Mouse (Mus musculus): ENCODE results near the gene Ppara. TPM values are rescaled to one million over a fixed set of nuclear protein-coding genes. Genes with fewer than 3 reads are reported as not detected.
A peak's percentile ranks its signal among the peaks of the same experiment; 100 is the strongest.

The Ppara gene
- polyA plus RNA-seq, 1 experiment from 2014 or later = 1.5 TPM

- Histone ChIP-seq H3K4me2 (peak overlapping the region; percentile 86), H3K27me3 (replicated peaks) (no peaks in the 10 kb centered on the region), H3K4me1 (peaks cover 17% of the 10 kb centered on the region), H3K9me3 (replicated peaks) (no peaks in the 10 kb centered on the region), H3K9ac (replicated peaks) (peak overlapping the region; percentile 84; the same call in 1 of the 2 replicates), H3K36me3 (no peaks in the 10 kb centered on the region), H3K4me3 (replicated peaks) (peak overlapping the region; percentile 81), H3K27ac (replicated peaks) (peak overlapping the region; percentile 94)
- WGBS = 84% methylated on average over 5 of the region's 5 CpGs
- ATAC-seq (ENCODE audit: low FRiP score) = no peak
Observed at GRCm38 (mm10) chr15:85810462-85810805, 75.7 kb downstream of the Ppara start.

GRCm38 (mm10) chr15:85810806-85811521 lies 76.2 kb downstream of the Ppara start:
- Histone ChIP-seq H3K27me3 (replicated peaks) (no peaks in the 10 kb centered on the region), H3K9ac (replicated peaks) (peak overlapping the region; percentile 84), H3K36me3 (no peaks in the 10 kb centered on the region), H3K27ac (replicated peaks) (peak overlapping the region; percentile 94), H3K4me2 (peak overlapping the region; percentile 86), H3K4me3 (replicated peaks) (peak overlapping the region; percentile 81), H3K9me3 (replicated peaks) (0 out of 2 replicates have a peak, but pooled peaks cover 3% of the 10 kb centered on the region), H3K4me1 (peaks cover 17% of the 10 kb centered on the region)
- ATAC-seq (ENCODE audit: low FRiP score) = peak; percentile 78; the same call in 1 of the 2 replicates
- 3% methylated on average over 36 of the region's 36 CpGs for WGBS

- Histone ChIP-seq H3K9me3 (replicated peaks) (0 out of 2 replicates have a peak, but pooled peaks cover 4% of the 10 kb centered on the region), H3K4me2 (peak within 1 kb of the TSS; percentile 86), H3K27me3 (replicated peaks) (no peaks in the 10 kb centered on the region), H3K27ac (replicated peaks) (peak within 1 kb of the TSS; percentile 94), H3K4me3 (replicated peaks) (peak within 1 kb of the TSS; percentile 81), H3K9ac (replicated peaks) (peak within 1 kb of the TSS; percentile 84), H3K4me1 (peaks cover 17% of the 10 kb centered on the region), H3K36me3 (no peaks in the 10 kb centered on the region)
- 3% methylated on average over 34 of the region's 36 CpGs for WGBS
- ATAC-seq (ENCODE audit: low FRiP score) = peak; percentile 98
Observed at GRCm38 (mm10) chr15:85811535-85812277, 76.9 kb downstream of the Ppara start, which contains the start of gene Cdpf1. Gene Cdpf1 (minus strand): TSS chr15:85811697.

DNA sequence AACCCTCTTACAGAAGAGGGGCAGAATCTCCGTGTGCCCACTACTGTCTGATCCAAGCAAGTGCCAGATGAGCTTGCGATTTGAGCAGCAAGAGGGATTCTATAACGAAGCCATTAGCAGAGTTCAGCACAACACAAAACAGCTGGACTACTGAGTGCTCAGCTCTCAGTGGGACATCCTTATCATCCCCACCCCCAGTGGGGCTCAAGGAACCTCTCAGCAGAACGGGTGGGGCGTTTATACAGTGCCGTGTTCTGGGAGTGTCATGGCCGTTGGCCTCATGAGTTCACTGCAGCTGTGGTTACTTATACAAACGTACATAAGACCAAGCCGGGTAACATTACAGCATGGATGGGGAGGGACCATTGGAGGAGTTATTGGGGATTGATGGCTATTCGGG lies 78.6 kb downstream of the Ppara start:
- Histone ChIP-seq H3K27ac (replicated peaks) (no peak overlapping the region), H3K27me3 (replicated peaks) (no peaks in the 10 kb centered on the region), H3K4me1 (peaks cover 17% of the 10 kb centered on the region), H3K9ac (replicated peaks) (no peak overlapping the region), H3K9me3 (replicated peaks) (0 out of 2 replicates have a peak, but pooled peaks cover 9% of the 10 kb centered on the region), H3K36me3 (no peaks in the 10 kb centered on the region), H3K4me2 (no peak overlapping the region), H3K4me3 (replicated peaks) (no peak overlapping the region)
- ATAC-seq (ENCODE audit: low FRiP score) = no peak
- 76% methylated on average over 10 of the region's 10 CpGs for WGBS

DNA sequence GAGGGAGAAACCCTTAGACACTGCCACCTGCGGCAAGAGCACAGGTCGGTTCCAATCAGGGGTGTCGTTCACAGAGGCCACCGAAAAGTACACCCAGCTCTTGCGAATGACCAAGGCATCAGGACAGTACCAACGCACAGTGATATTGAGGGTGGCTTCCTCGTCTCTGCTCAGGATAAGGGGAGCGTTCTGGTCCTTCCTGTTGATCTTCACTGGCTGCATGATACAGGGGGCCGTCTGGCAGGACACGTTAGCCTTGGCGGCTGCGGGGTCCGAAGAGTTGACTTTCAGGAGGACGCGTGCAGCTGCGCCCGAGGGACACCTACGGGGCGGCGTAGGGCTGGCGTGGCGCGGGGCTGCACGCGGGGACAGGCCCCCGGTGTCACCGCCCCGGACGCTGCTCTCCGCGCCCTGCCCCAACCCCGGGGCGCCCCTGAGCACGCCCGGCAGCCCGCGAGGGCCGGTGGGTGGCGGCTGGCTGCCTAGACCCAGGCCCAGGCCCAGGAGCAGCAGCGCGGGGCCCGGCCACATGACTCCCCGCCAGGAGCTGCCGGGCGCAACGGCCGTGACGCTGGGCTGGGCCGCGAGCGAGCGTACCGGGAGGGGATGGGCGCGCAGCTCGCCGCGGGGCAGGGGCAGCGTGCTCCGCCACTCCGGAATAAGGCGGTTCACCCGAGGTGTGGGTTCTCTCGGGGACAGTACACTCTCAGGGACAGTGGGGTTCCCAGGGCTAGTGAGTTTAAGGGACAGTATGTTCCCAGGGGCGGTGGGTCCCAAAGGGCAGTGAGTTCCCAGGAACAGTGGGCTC lies 86.6 kb downstream of the Ppara start, which contains the start of gene Pkdrej:
Pkdrej (minus strand) TSS at position 532 of the 808 bp plus-strand sequence.
- Histone ChIP-seq H3K4me3 (replicated peaks) (peak within 1 kb of the TSS; percentile 50), H3K27ac (replicated peaks) (no peak within 1 kb of the TSS), H3K4me1 (peaks cover 14% of the 10 kb centered on the region), H3K27me3 (replicated peaks) (peaks cover 11% of the 10 kb centered on the region), H3K4me2 (peak within 1 kb of the TSS; percentile 96), H3K9me3 (replicated peaks) (0 out of 2 replicates have a peak, but pooled peaks cover 5% of the 10 kb centered on the region), H3K36me3 (no peaks in the 10 kb centered on the region), H3K9ac (replicated peaks) (peak within 1 kb of the TSS; percentile 67)
- peak; percentile 83 for ATAC-seq (ENCODE audit: low FRiP score)
- WGBS = 1% methylated on average over 62 of the region's 65 CpGs

DNA sequence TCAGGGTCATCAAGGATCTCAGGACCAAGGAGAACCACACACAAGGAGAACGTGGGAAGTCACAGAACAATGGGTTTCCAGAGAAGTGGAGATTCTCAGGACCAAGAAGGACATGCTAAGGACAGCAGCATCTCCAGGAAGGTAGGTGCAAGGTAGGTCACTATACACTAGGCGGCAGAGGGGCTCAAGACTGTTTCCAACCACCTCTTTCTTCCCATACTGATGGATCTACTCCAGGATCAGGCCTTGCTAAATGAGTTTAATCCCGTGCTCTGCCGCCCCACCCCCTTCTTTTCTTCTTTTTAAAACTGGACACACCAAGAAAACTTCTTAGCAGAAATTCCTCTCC lies 87.2 kb downstream of the Ppara start:
- no peaks in the 10 kb centered on the region for H3K36me3 ChIP-seq
- no peak; the same call in 1 of the 2 replicates for ATAC-seq (ENCODE audit: low FRiP score)
- H3K4me1 ChIP-seq = peaks cover 14% of the 10 kb centered on the region
- peak overlapping the region; percentile 96 for H3K4me2 ChIP-seq
- peaks cover 11% of the 10 kb centered on the region for H3K27me3 ChIP-seq (replicated peaks)
- 0 out of 2 replicates have a peak, but pooled peaks cover 5% of the 10 kb centered on the region for H3K9me3 ChIP-seq (replicated peaks)
- peak overlapping the region; percentile 67 for H3K9ac ChIP-seq (replicated peaks)
- 25% methylated on average over 4 of the region's 4 CpGs for WGBS
- H3K4me3 ChIP-seq (replicated peaks) = peak overlapping the region; percentile 50
- H3K27ac ChIP-seq (replicated peaks) = no peak overlapping the region

- Histone ChIP-seq H3K27me3 (replicated peaks) (no peaks in the 10 kb centered on the region), H3K36me3 (no peaks in the 10 kb centered on the region), H3K27ac (replicated peaks) (no peak overlapping the region), H3K4me1 (peaks cover 9% of the 10 kb centered on the region), H3K4me2 (no peak overlapping the region), H3K9ac (replicated peaks) (no peak overlapping the region), H3K4me3 (replicated peaks) (no peak overlapping the region), H3K9me3 (replicated peaks) (no peaks in the 10 kb centered on the region)
- WGBS = 75% methylated on average over 5 of the region's 5 CpGs
- ATAC-seq (ENCODE audit: low FRiP score) = no peak
Observed at GRCm38 (mm10) chr15:85826676-85827075, 91.9 kb downstream of the Ppara start.

- 88% methylated on average over 4 of the region's 4 CpGs for WGBS
- Histone ChIP-seq H3K9ac (replicated peaks) (no peak overlapping the region), H3K9me3 (replicated peaks) (no peaks in the 10 kb centered on the region), H3K27ac (replicated peaks) (no peak overlapping the region), H3K36me3 (no peaks in the 10 kb centered on the region), H3K27me3 (replicated peaks) (no peaks in the 10 kb centered on the region), H3K4me1 (peaks cover 16% of the 10 kb centered on the region), H3K4me3 (replicated peaks) (no peak overlapping the region), H3K4me2 (no peak overlapping the region)
- no peak for ATAC-seq (ENCODE audit: low FRiP score)
Observed at GRCm38 (mm10) chr15:85828071-85828470, 93.3 kb downstream of the Ppara start.

DNA sequence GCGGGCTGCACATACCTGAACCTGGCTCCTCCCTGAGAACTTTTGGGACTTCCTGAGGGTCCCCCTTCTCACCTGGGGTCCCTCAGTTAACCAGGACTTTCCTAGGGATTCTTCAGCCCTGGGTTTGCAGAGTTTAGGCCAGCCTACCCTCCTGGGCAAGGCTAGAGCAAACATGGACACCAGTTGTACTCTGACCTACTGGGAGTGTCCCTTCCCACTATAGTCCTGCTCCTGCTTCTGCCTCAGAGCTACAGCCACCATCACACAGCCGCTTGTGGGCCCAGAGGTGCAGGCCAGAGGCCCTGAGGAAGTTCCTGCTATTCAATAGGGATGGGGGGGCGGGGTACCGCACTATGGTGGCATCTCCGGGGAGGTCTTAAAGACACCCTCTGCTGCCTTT lies 94.7 kb downstream of the Ppara start:
- Histone ChIP-seq H3K4me2 (no peak overlapping the region), H3K9me3 (replicated peaks) (no peaks in the 10 kb centered on the region), H3K27ac (replicated peaks) (no peak overlapping the region), H3K4me3 (replicated peaks) (no peak overlapping the region), H3K36me3 (no peaks in the 10 kb centered on the region), H3K4me1 (peaks cover 19% of the 10 kb centered on the region), H3K9ac (replicated peaks) (no peak overlapping the region), H3K27me3 (replicated peaks) (no peaks in the 10 kb centered on the region)
- ATAC-seq (ENCODE audit: low FRiP score) = no peak
- WGBS = 74% methylated on average over 5 of the region's 5 CpGs

DNA sequence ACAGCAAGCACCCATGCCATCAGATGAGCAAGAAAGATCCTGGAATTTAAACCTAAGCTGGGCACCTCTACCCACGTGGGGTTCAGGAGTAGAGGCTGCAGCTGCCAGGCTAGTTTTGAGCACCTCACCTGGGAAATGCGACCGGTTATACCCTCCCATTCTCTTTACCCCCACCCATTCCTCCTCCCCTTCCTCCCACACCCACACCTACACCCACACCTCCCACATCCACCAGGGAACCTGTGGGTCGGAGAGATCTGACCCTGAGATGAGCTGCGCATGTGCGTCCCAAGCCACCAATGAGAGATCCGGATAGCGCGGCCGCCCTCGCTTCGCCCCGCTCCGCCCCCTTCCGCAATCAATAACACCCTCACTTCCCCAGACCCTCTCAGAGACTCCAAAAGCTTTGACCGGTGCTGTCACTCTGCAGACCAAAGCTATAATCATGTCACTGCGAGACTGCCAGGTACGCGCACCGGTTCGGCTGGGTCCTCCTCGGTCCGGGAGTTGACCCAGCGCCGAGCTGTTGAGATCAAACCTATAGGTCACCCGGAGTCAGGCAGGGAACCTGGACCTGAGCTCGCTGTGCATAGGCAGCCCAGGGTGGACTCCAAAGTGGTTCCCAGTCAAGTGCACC lies 97.3 kb downstream of the Ppara start, which contains the start of gene Ttc38:
Ttc38 (plus strand) TSS at position 353 of the 637 bp plus-strand sequence.
- 1% methylated on average over 27 of the region's 27 CpGs for WGBS
- Histone ChIP-seq H3K9ac (replicated peaks) (peak within 1 kb of the TSS; percentile 66), H3K36me3 (peaks cover 5% of the 10 kb centered on the region; the same call in 1 of the 2 replicates), H3K4me1 (peaks cover 19% of the 10 kb centered on the region), H3K27me3 (replicated peaks) (no peaks in the 10 kb centered on the region), H3K27ac (replicated peaks) (no peak within 1 kb of the TSS; the same call in 1 of the 2 replicates), H3K9me3 (replicated peaks) (no peaks in the 10 kb centered on the region), H3K4me3 (replicated peaks) (peak within 1 kb of the TSS; percentile 60), H3K4me2 (peak within 1 kb of the TSS; percentile 92)
- ATAC-seq (ENCODE audit: low FRiP score) = peak; percentile 92

DNA sequence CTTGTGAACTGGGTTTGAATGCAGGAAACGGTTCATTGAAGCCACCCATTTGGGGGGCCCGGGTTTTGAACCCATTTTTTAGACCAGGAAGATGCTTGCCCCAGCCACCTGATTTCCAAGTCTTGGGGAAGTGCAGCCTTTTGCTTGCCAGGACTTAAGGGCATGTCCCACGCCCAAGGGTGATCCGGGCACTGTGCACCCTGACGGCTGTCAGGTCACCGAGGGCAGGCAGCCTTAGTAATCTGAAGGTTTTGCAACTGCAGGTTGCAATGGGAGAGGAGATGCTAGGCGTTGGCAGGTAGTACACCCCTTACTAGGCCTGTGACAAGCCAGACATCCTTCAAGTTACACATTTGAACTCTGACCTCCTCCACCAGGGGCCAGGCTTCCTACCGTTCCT lies 97.8 kb downstream of the Ppara start:
- no peak overlapping the region for H3K27ac ChIP-seq (replicated peaks)
- H3K9ac ChIP-seq (replicated peaks) = peak overlapping the region; percentile 66
- H3K4me2 ChIP-seq = peak overlapping the region; percentile 92
- peaks cover 19% of the 10 kb centered on the region for H3K4me1 ChIP-seq
- WGBS = 46% methylated on average over 8 of the region's 8 CpGs
- no peaks in the 10 kb centered on the region for H3K27me3 ChIP-seq (replicated peaks)
- H3K9me3 ChIP-seq (replicated peaks) = no peaks in the 10 kb centered on the region
- H3K36me3 ChIP-seq = peaks cover 5% of the 10 kb centered on the region; the same call in 1 of the 2 replicates
- no peak for ATAC-seq (ENCODE audit: low FRiP score)
- peak overlapping the region; percentile 60 for H3K4me3 ChIP-seq (replicated peaks)
